Mouse (Mus musculus) megakaryocyte, embryonic 14.5 days (primary cell): Measurements from ENCODE around the gene Sem1.

Source experiments
- FLI1 ChIP-seq: IDR thresholded peaks from 2 replicates; pipeline ENCODE4 v1.6.1; 2012; ENCODE audit warnings: low read length, inconsistent platforms, mixed read lengths
- GATA1 ChIP-seq: IDR thresholded peaks from 3 replicates; pipeline ENCODE4 v1.6.1; 2012; ENCODE audit warnings: mixed read lengths, low read length, inconsistent platforms, borderline replicate concordance

DNA sequence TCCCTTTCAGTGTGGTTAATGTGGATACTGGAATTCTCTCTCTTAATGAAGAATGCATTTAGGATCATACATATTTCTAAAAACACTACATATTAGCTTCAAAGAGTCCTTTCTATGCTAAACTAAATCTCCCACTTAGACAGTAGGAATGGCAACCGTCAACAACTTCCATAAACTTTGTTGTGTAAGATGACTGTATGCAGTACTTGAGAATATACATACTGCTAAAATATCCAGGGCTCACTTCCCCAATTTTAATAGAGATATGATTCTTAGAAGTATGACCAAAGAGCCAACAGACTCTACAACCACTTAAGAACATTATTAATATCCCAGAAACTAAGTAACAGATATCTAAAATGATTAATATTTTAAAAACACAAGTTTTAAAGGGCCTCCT lies 20.8 kb downstream of the Sem1 start:
- no peak for TF ChIP-seq GATA1
- TF ChIP-seq FLI1 = no peak
